Mouse (Mus musculus) granulocyte monocyte progenitor cell, adult 5-6 weeks (primary cell): Measurements from ENCODE around the gene Cbr1. TPM values are rescaled to one million over a fixed set of nuclear protein-coding genes. Genes with fewer than 3 reads are reported as not detected.
A peak's percentile ranks its signal among the peaks of the same experiment; 100 is the strongest.

Source experiments
- ATAC-seq: replicated peaks from 2 replicates; pipeline ENCODE4 v1.8.0; 2016; ENCODE audit warnings: mild to moderate bottlenecking, moderate TSS enrichment, inconsistent platforms; ENCODE audit not compliant: poor library complexity, severe bottlenecking
- total RNA-seq, 2 experiments: library from RNA; stranded (forward) in 1 of 2; stranded (reverse) in 1 of 2; fragments of 200-712, 200-1000 nt in 1 of 2; fragments of >200 nt in 1 of 2; fragmentation: Nextera tagmentation in 1 of 2; gene quantifications; 2 replicates each; pipeline ENCODE4 v1.2.3; 2014 to 2017

Gene Cbr1
- total RNA-seq (2014; fragmentation: Nextera tagmentation), result 20.6 and 26.7 TPM in 2 replicates
- total RNA-seq (2017), result 14.6 and 19.8 TPM in 2 replicates

GRCm38 (mm10) chr16:93605553-93605952, at the start of gene Cbr1:
Cbr1 (plus strand) TSS chr16:93605853.
- no peak for ATAC-seq

GRCm38 (mm10) chr16:93557646-93558045, 48.0 kb upstream of the Cbr1 start:
- peak; percentile 22; the same call in 1 of the 2 replicates for ATAC-seq

GRCm38 (mm10) chr16:93558499-93558898, 47.2 kb upstream of the Cbr1 start:
- ATAC-seq, result no peak

- ATAC-seq, result peak; percentile 82
These were observed 33.3 kb upstream of the Cbr1 start for GRCm38 (mm10) chr16:93572383-93572782.

- no peak for ATAC-seq
These were observed 32.2 kb upstream of the Cbr1 start for GRCm38 (mm10) chr16:93573434-93573833.

GRCm38 (mm10) chr16:93574521-93575191, 31.0 kb upstream of the Cbr1 start:
- ATAC-seq, result no peak

GRCm38 (mm10) chr16:93575574-93575973, 30.1 kb upstream of the Cbr1 start:
- ATAC-seq, result no peak

- ATAC-seq, result peak; percentile 59
These were observed 29.1 kb upstream of the Cbr1 start for GRCm38 (mm10) chr16:93576412-93577082.

GRCm38 (mm10) chr16:93578346-93579005, 27.2 kb upstream of the Cbr1 start:
- ATAC-seq, result no peak

- ATAC-seq, result no peak
These were observed 24.5 kb upstream of the Cbr1 start for GRCm38 (mm10) chr16:93581125-93581524.

- peak; percentile 48 for ATAC-seq
These were observed 20.5 kb upstream of the Cbr1 start for GRCm38 (mm10) chr16:93584976-93585702.

- peak; percentile 77 for ATAC-seq
These were observed 19.9 kb upstream of the Cbr1 start for GRCm38 (mm10) chr16:93585703-93586205.

- peak; percentile 77 for ATAC-seq
These were observed 19.3 kb upstream of the Cbr1 start for GRCm38 (mm10) chr16:93586382-93586781.

GRCm38 (mm10) chr16:93588281-93588680, 17.4 kb upstream of the Cbr1 start:
- no peak for ATAC-seq

- no peak for ATAC-seq
These were observed 14.7 kb upstream of the Cbr1 start for GRCm38 (mm10) chr16:93590915-93591314.

GRCm38 (mm10) chr16:93591450-93592430, 13.9 kb upstream of the Cbr1 start:
- no peak for ATAC-seq

- no peak for ATAC-seq
These were observed 12.9 kb upstream of the Cbr1 start for GRCm38 (mm10) chr16:93592711-93593110.

- peak; percentile 30; the same call in 1 of the 2 replicates for ATAC-seq
These were observed 12.2 kb upstream of the Cbr1 start for GRCm38 (mm10) chr16:93593406-93593805.

- ATAC-seq, result no peak
These were observed 11.2 kb upstream of the Cbr1 start for GRCm38 (mm10) chr16:93594448-93594847.
